Comparison of ENCODE assay signal across 11 mouse cellular contexts in the genomic region with DNA sequence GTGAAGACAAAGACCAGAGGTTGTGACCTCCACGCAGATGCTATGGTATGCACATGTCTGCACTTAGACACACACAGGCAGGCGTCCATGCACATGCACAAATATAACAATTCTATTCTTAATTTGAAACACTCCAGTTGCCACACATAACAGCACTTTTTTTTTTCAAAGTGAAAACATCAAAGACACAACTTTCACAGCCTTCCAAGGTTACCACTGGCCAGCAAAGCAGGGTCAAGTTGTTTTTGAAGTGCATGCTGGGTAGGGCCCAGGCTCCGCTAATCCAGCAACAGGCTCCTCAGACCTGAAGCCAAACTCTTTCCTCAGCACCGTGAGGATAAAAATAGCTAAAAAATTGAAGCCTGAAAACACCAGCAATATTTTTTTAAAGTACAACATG.
DNase-seq lines count a peak whose midpoint lies in the region; TF ChIP-seq lines count a peak whose summit lies in the region.
"Had no signal": no experiment of that assay in that cellular context is flagged by ENCODE, and none has a peak within 500 bp of the region (broad histone marks: within the 10 kb centered on the region; RNA-seq: fewer than 3 reads in every experiment).

No protein-coding gene starts in this region.

- intact Hi-C loops in heart, postnatal 36 days (cut with DNase I), result loop anchor here (5.0 kb wide), 1 partner anchor 477 kb away; no protein-coding TSS in a partner anchor

- peak; percentile 1 for DNase-seq in kidney, postnatal 14 days
- no peak for DNase-seq in kidney, adult 2 months
- DNase-seq in adrenal gland, postnatal 25 days, result peak; percentile 3
- DNase-seq in embryo, embryonic 9.5 days (ENCODE audit: extremely low spot score), result peak; percentile 36
- DNase-seq in mesoderm, embryonic 11.5 days (ENCODE audit: low read depth, low spot score), result peak; percentile 41
- no peak for DNase-seq in liver
- DNase-seq in heart, postnatal 36 days, result no peak
- DNase-seq: gastrocnemius, postnatal 10 days; layer of hippocampus, postnatal 36 days had no signal

- no peak overlapping the region for H3K4me3 ChIP-seq in kidney, adult 2 months (ENCODE audit: insufficient read depth, low read depth, low read length)

- 50% methylated on average over 4 of the region's 4 CpGs for WGBS in kidney, adult 2 months

- no peaks in the 10 kb centered on the region for H3K27me3 ChIP-seq in kidney, adult 2 months (replicated peaks; ENCODE audit: control insufficient read depth, insufficient read depth, low read length)

- TF ChIP-seq POLR2A in kidney, adult 2 months (IDR thresholded peaks at IDR 0.05; ENCODE audit: low read depth, low read length), result no peak

- TF ChIP-seq CTCF in kidney, adult 2 months (conservative IDR thresholded peaks at IDR 0.05; ENCODE audit: insufficient read depth, insufficient read length, low read depth, low read length), result no peak

- H3K36me3 ChIP-seq in kidney, adult 2 months (ENCODE audit: control insufficient read depth, insufficient read depth, low read length), result no peaks in the 10 kb centered on the region
- H3K36me3 ChIP-seq: G1E had no signal

- no peak overlapping the region for H3K27ac ChIP-seq in kidney, adult 2 months (ENCODE audit: insufficient read depth, low read depth, low read length)
- H3K27ac ChIP-seq: liver, embryonic 14.5 days had no signal

- no peaks in the 10 kb centered on the region for H3K4me1 ChIP-seq in kidney, adult 2 months (ENCODE audit: control insufficient read depth, insufficient read depth, low read length)

Comparison
In these comparisons a context has a peak if more than half of its experiments do, and no peak if none do; other contexts are left out.
1. DNase-seq: peak in kidney, postnatal 14 days (single experiment), adrenal gland, postnatal 25 days (single experiment), embryo, embryonic 9.5 days (single experiment) and mesoderm, embryonic 11.5 days (single experiment); none in kidney, adult 2 months (single experiment), liver (single experiment) and heart, postnatal 36 days (0 of 2).